Mouse (Mus musculus) limb, embryonic 11.5 days (tissue): ENCODE measurements at regions not wholly inside any gene's neighbourhood (a gene's known extent, or its start where the extent isn't known, plus 50 kb on each side); places are given as distances from the start of the nearest gene placed in this dataset.

ENCODE experiments used
- ATAC-seq: fragments of 200-750 bp; cut with Nextera tagmentation; 2 replicates; pipeline ENCODE4 v1.8.0; 2017; ENCODE audit warnings: low read depth; ENCODE audit not compliant: insufficient number of reproducible peaks, low FRiP score, low TSS enrichment
- DNase-seq: peaks from one replicate; pipeline ENCODE4 v3.0.0-alpha.2; 2015; ENCODE audit warnings: low spot score
- H3K27ac ChIP-seq: fragments of 300-500 bp; sonication (generic); replicated peaks from 2 replicates; pipeline ENCODE4 v1.5.1; 2014; ENCODE audit warnings: low read depth, mild to moderate bottlenecking, low read length
- H3K27me3 ChIP-seq: fragments of 300-500 bp; sonication (generic); 2 replicates; pipeline ENCODE4 v1.6.1; 2014; ENCODE audit warnings: mild to moderate bottlenecking, low read length, mixed read lengths; ENCODE audit not compliant: control insufficient read depth, insufficient read depth
- H3K36me3 ChIP-seq: fragments of 300-500 bp; sonication (generic); 2 replicates; pipeline ENCODE4 v1.6.1; 2014; ENCODE audit warnings: mild to moderate bottlenecking, low read length, moderate library complexity, mixed read lengths; ENCODE audit not compliant: control insufficient read depth, insufficient read depth
- H3K4me1 ChIP-seq: fragments of 300-500 bp; sonication (generic); 2 replicates; pipeline ENCODE4 v1.6.1; 2014; ENCODE audit warnings: low read length, mixed read lengths; ENCODE audit not compliant: control insufficient read depth, insufficient read depth
- H3K4me2 ChIP-seq: fragments of 300-500 bp; sonication (generic); 2 replicates; pipeline ENCODE4 v1.6.1; 2014; ENCODE audit warnings: low read depth, mild to moderate bottlenecking, moderate library complexity; ENCODE audit not compliant: severe bottlenecking
- H3K4me3 ChIP-seq: fragments of 300-500 bp; sonication (generic); 2 replicates; pipeline ENCODE4 v1.5.1; 2014; ENCODE audit warnings: low read depth, low read length
- H3K9ac ChIP-seq: fragments of 300-500 bp; sonication (generic); 2 replicates; pipeline ENCODE4 v1.6.1; 2014; ENCODE audit warnings: mild to moderate bottlenecking, low read length
- H3K9me3 ChIP-seq: fragments of 300-500 bp; sonication (generic); 2 replicates; pipeline ENCODE4 v1.6.1; 2016; ENCODE audit warnings: low read length; ENCODE audit not compliant: control insufficient read depth
- WGBS: fragments of 180-500 bp; shearing (Covaris S2); extraction: QIAGEN DNeasy Blood & Tissue Kit; methylation state at CpG from one replicate; pipeline ENCODE4 v1.1.7; 2014; 5-methylcytosine and 5-hydroxymethylcytosine counted together

DNA sequence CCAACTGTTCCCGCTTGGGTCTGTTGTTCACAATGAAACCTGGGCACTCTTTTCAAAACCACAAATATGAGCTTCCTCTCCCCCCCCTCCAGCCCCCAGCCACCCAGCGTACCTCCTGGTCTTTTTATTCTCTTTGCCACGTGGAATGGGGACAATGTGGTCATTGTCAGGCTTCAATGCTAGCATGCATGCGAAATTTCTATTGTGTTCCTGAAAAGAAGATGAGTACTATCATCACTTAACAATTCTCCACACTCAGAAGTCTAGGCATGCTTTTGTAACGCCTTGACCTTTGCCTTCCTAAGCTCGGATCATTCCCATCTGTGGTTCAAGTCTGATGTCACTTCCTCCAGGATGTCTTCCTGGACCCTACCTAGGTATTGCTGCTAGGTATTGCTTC, 202.2 kb downstream of the Trim29 start:
- no peak overlapping the region for H3K4me2 ChIP-seq
- no peak overlapping the region for H3K27ac ChIP-seq
- 81% methylated on average over 6 of the region's 6 CpGs for WGBS
- H3K36me3 ChIP-seq, result no peaks in the 10 kb centered on the region
- H3K9ac ChIP-seq, result no peak overlapping the region
- no peaks in the 10 kb centered on the region for H3K4me1 ChIP-seq
- H3K4me3 ChIP-seq, result no peak overlapping the region
- H3K9me3 ChIP-seq, result no peaks in the 10 kb centered on the region
- DNase-seq (no peak), ATAC-seq (no peak)
- H3K27me3 ChIP-seq, result no peaks in the 10 kb centered on the region

DNA sequence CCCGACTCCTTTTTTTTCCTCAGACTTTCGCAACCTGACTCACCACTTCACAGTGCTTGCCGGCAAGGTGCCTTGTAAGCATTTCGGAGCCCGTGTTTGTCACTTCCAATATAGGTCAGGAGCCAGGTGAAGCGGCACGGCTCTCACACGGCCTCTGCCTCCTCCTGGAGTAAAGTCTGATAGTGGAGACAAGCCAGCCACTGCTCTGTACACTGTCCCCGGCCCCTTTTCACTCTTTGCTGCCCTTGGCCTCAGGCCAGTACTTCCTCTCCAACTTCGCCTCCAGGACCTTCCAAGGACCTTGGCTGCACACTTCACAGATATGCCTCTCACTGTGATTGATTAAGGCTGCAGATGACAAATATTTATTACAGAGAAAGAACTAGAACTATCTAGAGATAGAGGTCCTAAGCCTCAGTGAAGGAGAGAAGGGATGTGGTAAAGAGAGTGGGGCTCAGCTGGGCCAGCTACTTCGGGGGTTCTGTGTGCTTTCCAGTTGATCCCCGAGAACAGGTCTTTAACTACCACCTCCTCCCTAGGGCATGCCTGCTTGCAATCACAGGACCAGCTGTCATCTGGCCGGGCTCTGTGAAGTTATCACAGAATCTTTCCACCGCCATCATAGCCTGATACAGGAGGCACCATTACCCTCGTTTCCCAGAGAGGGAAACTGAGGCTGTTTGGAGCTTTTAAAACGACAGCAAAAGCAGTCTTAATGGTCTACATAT, 204.2 kb downstream of the Trim29 start:
- H3K27me3 ChIP-seq, result no peaks in the 10 kb centered on the region
- DNase-seq (no peak), ATAC-seq (no peak)
- H3K9me3 ChIP-seq, result no peaks in the 10 kb centered on the region
- H3K4me1 ChIP-seq, result no peaks in the 10 kb centered on the region
- H3K36me3 ChIP-seq, result no peaks in the 10 kb centered on the region
- no peak overlapping the region for H3K4me3 ChIP-seq
- 88% methylated on average over 16 of the region's 16 CpGs for WGBS
- no peak overlapping the region for H3K4me2 ChIP-seq
- no peak overlapping the region for H3K9ac ChIP-seq
- H3K27ac ChIP-seq, result no peak overlapping the region

DNA sequence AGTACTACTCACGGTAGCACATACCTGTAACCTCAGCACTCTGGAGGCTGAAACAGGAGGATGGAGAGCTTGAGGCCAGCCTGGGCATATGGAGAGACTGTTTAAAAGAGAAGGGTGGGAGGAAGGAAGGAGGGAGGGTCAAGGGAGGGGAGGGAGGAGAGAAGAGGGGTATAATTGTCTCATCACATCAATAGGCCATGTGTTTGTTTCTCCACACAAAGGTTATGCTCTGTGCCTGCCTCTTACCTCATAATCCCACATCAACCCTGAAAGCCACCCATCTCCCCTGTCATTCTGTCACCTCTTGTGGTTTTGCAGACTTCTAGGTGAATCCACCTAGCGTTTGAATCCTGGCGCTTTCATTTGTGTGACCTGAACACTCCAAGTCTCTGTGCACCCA, 210.3 kb downstream of the Trim29 start:
- Histone ChIP-seq H3K4me2 (no peak overlapping the region), H3K4me3 (no peak overlapping the region), H3K4me1 (no peaks in the 10 kb centered on the region), H3K36me3 (no peaks in the 10 kb centered on the region), H3K9me3 (no peaks in the 10 kb centered on the region), H3K9ac (no peak overlapping the region), H3K27ac (no peak overlapping the region), H3K27me3 (no peaks in the 10 kb centered on the region)
- ATAC-seq (no peak), DNase-seq (no peak)
- WGBS, result 88% methylated on average over 3 of the region's 3 CpGs

DNA sequence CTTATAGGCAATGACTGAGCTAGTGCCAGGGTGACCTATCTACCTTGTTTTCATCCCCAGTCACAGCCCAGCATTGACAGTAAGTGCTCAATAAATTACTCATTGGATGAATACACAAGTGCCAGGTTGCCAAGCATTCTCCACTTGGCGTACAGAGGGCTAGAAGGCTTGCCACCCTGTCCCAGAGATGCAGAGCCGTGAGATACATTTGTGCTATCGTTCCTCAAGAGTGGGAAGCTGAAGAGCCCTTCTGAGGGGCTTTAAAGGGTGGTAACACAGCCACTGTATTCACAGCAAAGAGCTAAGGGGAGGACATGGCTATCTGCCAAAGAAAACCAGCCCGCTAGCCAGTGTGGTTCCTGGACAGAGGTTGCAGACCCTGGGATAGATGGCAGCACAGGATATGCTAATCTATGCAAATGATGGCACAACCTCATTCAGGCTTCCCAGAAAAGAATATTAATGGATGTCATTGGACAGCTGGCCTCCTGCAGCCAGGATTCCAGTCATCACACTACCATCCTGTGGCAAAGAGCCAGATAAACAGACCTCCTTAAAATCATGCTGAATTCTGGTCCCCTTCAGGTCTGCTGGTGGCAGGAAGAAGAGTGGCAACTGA, 214.4 kb downstream of the Trim29 start:
- Histone ChIP-seq H3K4me3 (no peak overlapping the region), H3K36me3 (no peaks in the 10 kb centered on the region), H3K9ac (no peak overlapping the region), H3K27me3 (no peaks in the 10 kb centered on the region), H3K4me1 (no peaks in the 10 kb centered on the region), H3K9me3 (no peaks in the 10 kb centered on the region), H3K4me2 (no peak overlapping the region), H3K27ac (no peak overlapping the region)
- ATAC-seq (no peak), DNase-seq (no peak)
- WGBS, result 82% methylated on average over 4 of the region's 4 CpGs

DNA sequence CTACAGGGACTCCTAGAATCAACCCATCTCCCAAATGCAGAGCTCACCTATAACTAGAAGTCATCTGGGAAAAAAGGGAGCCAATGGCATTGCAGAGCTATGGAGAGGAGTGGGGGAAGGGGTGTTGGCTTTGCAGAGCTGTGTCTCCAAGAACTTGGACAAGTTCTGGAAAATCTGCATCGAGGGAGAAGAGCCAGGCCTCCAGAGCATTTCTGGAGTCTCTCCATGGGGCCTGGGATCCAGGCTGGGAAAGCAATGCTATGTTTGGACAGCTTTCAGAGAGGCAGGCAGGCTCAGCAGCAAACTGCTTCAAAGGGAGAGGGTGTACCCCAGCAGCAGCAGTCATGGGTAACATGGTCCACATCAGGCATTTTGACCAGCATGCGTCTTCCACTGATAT, 211.6 kb upstream of the Nectin1 start:
- DNase-seq, result no peak
- no peak overlapping the region for H3K4me2 ChIP-seq
- H3K4me1 ChIP-seq, result no peaks in the 10 kb centered on the region
- no peaks in the 10 kb centered on the region for H3K27me3 ChIP-seq
- 79% methylated on average over 2 of the region's 2 CpGs for WGBS
- no peak for ATAC-seq
- no peak overlapping the region for H3K27ac ChIP-seq
- no peak overlapping the region for H3K9ac ChIP-seq
- H3K36me3 ChIP-seq, result no peaks in the 10 kb centered on the region
- H3K9me3 ChIP-seq, result no peaks in the 10 kb centered on the region
- H3K4me3 ChIP-seq, result no peak overlapping the region

DNA sequence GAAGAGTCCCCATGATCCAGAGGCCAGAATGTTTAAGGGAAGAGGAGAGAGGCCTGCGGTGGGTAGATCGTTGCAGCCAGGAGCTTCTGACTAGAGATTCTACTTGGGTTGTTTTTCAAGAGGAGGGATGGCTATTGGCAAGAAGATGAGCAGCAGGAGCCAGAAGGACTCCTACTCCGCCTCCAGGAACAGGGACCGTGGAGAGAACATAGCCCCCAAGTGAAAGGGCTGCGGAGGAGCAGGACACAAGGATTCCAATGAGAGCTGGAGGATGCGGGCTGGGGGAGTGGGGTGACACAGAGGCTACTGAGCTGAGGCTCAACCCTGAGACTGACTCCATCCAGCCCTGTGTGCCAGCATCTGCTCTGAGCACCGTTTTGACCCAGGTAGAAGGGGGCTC, 207.8 kb upstream of the Nectin1 start:
- no peak for ATAC-seq

DNA sequence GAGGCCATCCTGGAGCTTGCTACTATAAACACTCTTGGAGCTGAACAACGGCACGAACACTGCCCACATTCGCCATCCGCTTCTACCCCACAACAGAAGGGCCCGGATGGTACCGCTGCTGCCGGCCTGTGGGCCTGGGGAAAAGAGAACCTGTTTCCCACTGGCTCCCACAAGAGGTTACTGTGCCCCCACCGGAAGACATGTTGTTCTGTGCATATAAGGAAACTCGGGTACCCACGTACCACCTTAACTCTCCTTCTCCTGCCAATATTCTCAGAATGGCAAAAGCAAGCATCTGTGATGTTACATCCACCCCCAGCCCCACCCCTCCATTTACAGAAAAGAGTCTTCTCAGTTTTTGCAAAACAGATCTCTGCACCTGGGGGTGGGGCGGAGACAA, 206.7 kb upstream of the Nectin1 start:
- H3K27me3 ChIP-seq, result no peaks in the 10 kb centered on the region
- WGBS, result 87% methylated on average over 11 of the region's 11 CpGs
- no peaks in the 10 kb centered on the region for H3K9me3 ChIP-seq
- H3K36me3 ChIP-seq, result no peaks in the 10 kb centered on the region
- H3K4me2 ChIP-seq, result no peak overlapping the region
- no peaks in the 10 kb centered on the region for H3K4me1 ChIP-seq
- no peak overlapping the region for H3K4me3 ChIP-seq
- no peak for DNase-seq
- ATAC-seq, result no peak
- H3K27ac ChIP-seq, result no peak overlapping the region
- no peak overlapping the region for H3K9ac ChIP-seq

More for the DNA sequence above, 207.8 kb upstream of the Nectin1 start:
- Histone ChIP-seq H3K4me3 (no peak overlapping the region), H3K27ac (no peak overlapping the region), H3K27me3 (no peaks in the 10 kb centered on the region), H3K4me2 (no peak overlapping the region), H3K36me3 (no peaks in the 10 kb centered on the region), H3K4me1 (no peaks in the 10 kb centered on the region), H3K9ac (no peak overlapping the region), H3K9me3 (no peaks in the 10 kb centered on the region)
- no peak for DNase-seq
- 85% methylated on average over 7 of the region's 7 CpGs for WGBS

DNA sequence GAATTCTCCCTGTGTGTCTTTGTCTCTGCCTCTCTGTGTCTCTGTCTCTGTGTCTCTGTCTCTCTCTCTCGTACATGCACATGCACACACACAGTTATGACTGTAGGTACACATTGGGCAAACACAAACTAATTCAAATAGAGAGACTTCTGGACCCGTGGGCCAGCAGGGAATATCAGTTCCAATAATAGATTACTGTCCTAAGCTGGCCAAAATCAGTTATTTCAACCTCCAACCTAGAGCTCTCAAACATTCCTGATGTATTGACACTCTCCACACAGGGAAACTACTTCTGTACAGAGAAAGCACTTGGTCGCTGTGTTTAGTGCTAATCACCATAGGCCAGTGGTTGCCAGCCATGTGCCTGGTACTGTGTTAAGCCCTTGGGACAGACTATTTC, 203.7 kb upstream of the Nectin1 start:
- no peak overlapping the region for H3K4me2 ChIP-seq
- ATAC-seq (no peak), DNase-seq (no peak)
- H3K9me3 ChIP-seq, result no peaks in the 10 kb centered on the region
- H3K9ac ChIP-seq, result no peak overlapping the region
- H3K27me3 ChIP-seq, result no peaks in the 10 kb centered on the region
- H3K4me1 ChIP-seq, result no peaks in the 10 kb centered on the region
- H3K36me3 ChIP-seq, result no peaks in the 10 kb centered on the region
- 88% methylated on average over 3 of the region's 3 CpGs for WGBS
- H3K27ac ChIP-seq, result no peak overlapping the region
- H3K4me3 ChIP-seq, result no peak overlapping the region

DNA sequence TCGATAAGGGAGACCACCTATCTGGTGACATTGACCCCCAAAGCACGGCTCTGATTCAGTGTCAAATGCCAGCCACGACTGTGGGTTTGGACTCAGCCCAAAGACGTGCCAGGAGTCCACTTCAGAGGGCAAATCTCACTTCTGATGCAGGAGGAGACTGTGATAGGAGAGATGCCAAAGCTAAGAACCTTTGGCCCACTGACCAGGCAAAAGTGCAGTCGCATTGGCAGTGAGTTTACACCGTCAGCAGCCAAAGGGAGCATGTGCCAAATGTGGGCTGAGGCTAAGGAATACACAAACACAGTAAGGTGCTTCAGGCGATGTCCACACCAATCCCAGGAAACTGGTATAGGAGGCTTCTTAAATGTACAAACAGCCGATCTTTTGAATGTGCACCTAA, 202.6 kb upstream of the Nectin1 start:
- H3K27ac ChIP-seq, result no peak overlapping the region
- 89% methylated on average over 8 of the region's 8 CpGs for whole genome bisulfite sequencing
- H3K9me3 ChIP-seq, result no peaks in the 10 kb centered on the region
- H3K4me2 ChIP-seq, result no peak overlapping the region
- no peaks in the 10 kb centered on the region for H3K27me3 ChIP-seq
- H3K9ac ChIP-seq, result no peak overlapping the region
- H3K4me3 ChIP-seq, result no peak overlapping the region
- ATAC-seq (no peak), DNase-seq (no peak)
- no peaks in the 10 kb centered on the region for H3K36me3 ChIP-seq
- no peaks in the 10 kb centered on the region for H3K4me1 ChIP-seq
